Mouse (Mus musculus) intestine, embryonic 16.5 days (tissue): ENCODE data around the gene Usp48. TPM values are rescaled to one million over a fixed set of nuclear protein-coding genes. Genes with fewer than 3 reads are reported as not detected.

ENCODE experiments used
- ATAC-seq: fragments of 200-750 bp; cut with Nextera tagmentation; 2 replicates; pipeline ENCODE4 v1.8.0; 2017; ENCODE audit warnings: moderate TSS enrichment, moderate library complexity
- H3K27ac ChIP-seq: fragments of 300-500 bp; sonication (generic); 2 replicates; pipeline ENCODE4 v1.5.1; 2014; ENCODE audit warnings: mild to moderate bottlenecking, low read length
- H3K27me3 ChIP-seq: fragments of 300-500 bp; sonication (generic); replicated peaks from 2 replicates; pipeline ENCODE4 v1.6.1; 2014; ENCODE audit warnings: low read length, control low read depth, mixed read lengths; ENCODE audit not compliant: control insufficient read depth, insufficient read depth
- H3K36me3 ChIP-seq: fragments of 300-500 bp; sonication (generic); 2 replicates; pipeline ENCODE4 v1.6.1; 2014; ENCODE audit warnings: low read length, control low read depth; ENCODE audit not compliant: control insufficient read depth, insufficient read depth
- H3K4me1 ChIP-seq: fragments of 300-500 bp; sonication (generic); 2 replicates; pipeline ENCODE4 v1.6.1; 2014; ENCODE audit warnings: low read length, control low read depth, mixed read lengths; ENCODE audit not compliant: control insufficient read depth, insufficient read depth
- H3K4me2 ChIP-seq: fragments of 300-500 bp; sonication (generic); 2 replicates; pipeline ENCODE4 v1.6.1; 2014; ENCODE audit warnings: low read depth, low read length, control low read depth
- H3K4me3 ChIP-seq: fragments of 300-500 bp; sonication (generic); 2 replicates; pipeline ENCODE4 v1.5.1; 2014; ENCODE audit warnings: mild to moderate bottlenecking, low read length
- H3K9ac ChIP-seq: fragments of 300-500 bp; sonication (generic); 2 replicates; pipeline ENCODE4 v1.6.1; 2014; ENCODE audit warnings: low read depth, low read length
- H3K9me3 ChIP-seq: fragments of 300-500 bp; sonication (generic); 2 replicates; pipeline ENCODE4 v1.6.1; 2016; ENCODE audit warnings: low read length, control low read depth; ENCODE audit not compliant: control insufficient read depth
- WGBS: fragments of 180-500 bp; shearing (Covaris S2); extraction: QIAGEN DNeasy Blood & Tissue Kit; methylation state at CpG from one replicate; pipeline ENCODE4 v1.1.7; 2014; 5-methylcytosine and 5-hydroxymethylcytosine counted together
- polyA plus RNA-seq: library from polyadenylated mRNA; unstranded; fragments of >200 nt; fragmentation: Nextera tagmentation; extraction: Ambion mirVana; gene quantifications from 2 replicates; pipeline ENCODE4 v1.2.1, GENCODE M21; 2015

The Usp48 gene
- polyA plus RNA-seq, 1 experiment from 2014 or later = 48.3 TPM

GRCm38 (mm10) chr4:137603449-137604171 is 10.1 kb downstream of the Usp48 start:
- Histone ChIP-seq H3K9me3 (no peaks in the 10 kb centered on the region), H3K4me1 (peaks cover 7% of the 10 kb centered on the region), H3K27me3 (no peaks in the 10 kb centered on the region), H3K36me3 (peaks cover 13% of the 10 kb centered on the region; the same call in 1 of the 2 replicates), H3K27ac (no peak overlapping the region), H3K9ac (no peak overlapping the region), H3K4me2 (no peak overlapping the region), H3K4me3 (no peak overlapping the region)
- no peak for ATAC-seq
- WGBS = 76% methylated on average over 11 of the region's 11 CpGs

- H3K27ac ChIP-seq = no peak overlapping the region
- no peaks in the 10 kb centered on the region for H3K9me3 ChIP-seq
- peaks cover 2% of the 10 kb centered on the region; the same call in 1 of the 2 replicates for H3K4me1 ChIP-seq
- H3K4me3 ChIP-seq = no peak overlapping the region
- no peaks in the 10 kb centered on the region for H3K27me3 ChIP-seq
- H3K36me3 ChIP-seq = peaks cover 23% of the 10 kb centered on the region
- ATAC-seq = no peak
- 98% methylated on average over 2 of the region's 2 CpGs for WGBS
- no peak overlapping the region for H3K4me2 ChIP-seq
- no peak overlapping the region for H3K9ac ChIP-seq
These were observed 13.5 kb downstream of the Usp48 start for GRCm38 (mm10) chr4:137607023-137607422.

- no peaks in the 10 kb centered on the region for H3K27me3 ChIP-seq
- 51% methylated on average over 7 of the region's 7 CpGs for WGBS
- no peaks in the 10 kb centered on the region for H3K9me3 ChIP-seq
- H3K4me1 ChIP-seq = peaks cover 2% of the 10 kb centered on the region; the same call in 1 of the 2 replicates
- no peak for ATAC-seq
- peaks cover 33% of the 10 kb centered on the region for H3K36me3 ChIP-seq
- no peak overlapping the region for H3K9ac ChIP-seq
- H3K4me3 ChIP-seq = no peak overlapping the region
- no peak overlapping the region for H3K27ac ChIP-seq
- H3K4me2 ChIP-seq = no peak overlapping the region
These were observed 15.7 kb downstream of the Usp48 start for GRCm38 (mm10) chr4:137609281-137609680.

GRCm38 (mm10) chr4:137609702-137610101 is 16.1 kb downstream of the Usp48 start:
- H3K4me3 ChIP-seq = no peak overlapping the region
- no peak overlapping the region for H3K4me2 ChIP-seq
- H3K9ac ChIP-seq = no peak overlapping the region
- no peaks in the 10 kb centered on the region for H3K9me3 ChIP-seq
- no peak for ATAC-seq
- WGBS = 72% methylated on average over 7 of the region's 7 CpGs
- H3K27me3 ChIP-seq = no peaks in the 10 kb centered on the region
- peaks cover 33% of the 10 kb centered on the region for H3K36me3 ChIP-seq
- peaks cover 2% of the 10 kb centered on the region; the same call in 1 of the 2 replicates for H3K4me1 ChIP-seq
- H3K27ac ChIP-seq = no peak overlapping the region

- no peak overlapping the region for H3K27ac ChIP-seq
- no peak overlapping the region for H3K9ac ChIP-seq
- H3K4me3 ChIP-seq = no peak overlapping the region
- no peaks in the 10 kb centered on the region for H3K27me3 ChIP-seq
- H3K4me2 ChIP-seq = no peak overlapping the region
- H3K4me1 ChIP-seq = peaks cover 2% of the 10 kb centered on the region; the same call in 1 of the 2 replicates
- H3K36me3 ChIP-seq = peaks cover 33% of the 10 kb centered on the region
- ATAC-seq = no peak
- no peaks in the 10 kb centered on the region for H3K9me3 ChIP-seq
- 58% methylated on average over 15 of the region's 15 CpGs for WGBS
These were observed 16.7 kb downstream of the Usp48 start for GRCm38 (mm10) chr4:137610256-137610655.

GRCm38 (mm10) chr4:137622847-137623246 is 29.3 kb downstream of the Usp48 start:
- no peak for ATAC-seq
- Histone ChIP-seq H3K27me3 (no peaks in the 10 kb centered on the region), H3K27ac (no peak overlapping the region), H3K9ac (no peak overlapping the region), H3K4me3 (no peak overlapping the region), H3K4me1 (no peaks in the 10 kb centered on the region), H3K4me2 (no peak overlapping the region), H3K36me3 (peaks cover 13% of the 10 kb centered on the region), H3K9me3 (no peaks in the 10 kb centered on the region)
- WGBS = 87% methylated on average over 8 of the region's 8 CpGs

- H3K4me3 ChIP-seq = no peak overlapping the region
- no peaks in the 10 kb centered on the region for H3K27me3 ChIP-seq
- ATAC-seq = no peak
- H3K9ac ChIP-seq = no peak overlapping the region
- peaks cover 27% of the 10 kb centered on the region for H3K36me3 ChIP-seq
- no peak overlapping the region for H3K4me2 ChIP-seq
- H3K9me3 ChIP-seq = no peaks in the 10 kb centered on the region
- H3K4me1 ChIP-seq = no peaks in the 10 kb centered on the region
- H3K27ac ChIP-seq = no peak overlapping the region
- 70% methylated on average over 8 of the region's 8 CpGs for WGBS
These were observed 34.1 kb downstream of the Usp48 start for GRCm38 (mm10) chr4:137627476-137628235.

GRCm38 (mm10) chr4:137628400-137628799 is 34.8 kb downstream of the Usp48 start:
- Histone ChIP-seq H3K4me1 (no peaks in the 10 kb centered on the region), H3K4me2 (no peak overlapping the region), H3K4me3 (no peak overlapping the region), H3K36me3 (peaks cover 25% of the 10 kb centered on the region), H3K27me3 (no peaks in the 10 kb centered on the region), H3K27ac (no peak overlapping the region), H3K9me3 (no peaks in the 10 kb centered on the region), H3K9ac (no peak overlapping the region)
- WGBS = 91% methylated on average over 6 of the region's 6 CpGs
- ATAC-seq = no peak

GRCm38 (mm10) chr4:137629354-137629753 is 35.8 kb downstream of the Usp48 start:
- no peak for ATAC-seq
- H3K9me3 ChIP-seq = no peaks in the 10 kb centered on the region
- no peak overlapping the region for H3K4me3 ChIP-seq
- H3K27ac ChIP-seq = no peak overlapping the region
- H3K4me1 ChIP-seq = no peaks in the 10 kb centered on the region
- H3K4me2 ChIP-seq = no peak overlapping the region
- H3K9ac ChIP-seq = no peak overlapping the region
- no peaks in the 10 kb centered on the region for H3K27me3 ChIP-seq
- 83% methylated on average over 7 of the region's 7 CpGs for WGBS
- H3K36me3 ChIP-seq = peaks cover 23% of the 10 kb centered on the region
